In the genomic region with DNA sequence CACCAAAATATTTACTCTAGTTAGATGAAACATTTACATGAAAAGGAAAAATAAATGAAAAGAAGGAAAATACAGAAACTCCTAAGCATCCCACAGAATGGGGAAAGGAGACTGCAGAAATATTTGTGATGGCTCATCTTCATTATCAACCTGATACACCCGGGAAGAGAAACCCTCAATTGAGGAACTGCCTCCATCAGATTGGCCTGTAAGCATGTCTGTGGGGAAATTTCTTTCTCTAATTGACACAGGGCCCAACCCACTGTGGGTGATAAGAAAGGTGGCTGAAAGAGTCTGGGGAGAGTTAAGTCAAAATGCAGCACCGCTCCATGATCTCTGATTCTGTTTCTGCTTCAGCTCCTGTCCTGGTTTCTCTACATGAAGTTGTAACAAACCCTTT, we compare ENCODE assay signal across 24 mouse cellular contexts. TPM values are rescaled to one million over a fixed set of nuclear protein-coding genes. Genes with fewer than 3 reads are reported as not detected.
DNase-seq lines count a peak whose midpoint lies in the region; ATAC-seq and TF ChIP-seq lines count a peak whose summit lies in the region.
"Had no signal": no experiment of that assay in that cellular context is flagged by ENCODE, and none has a peak within 500 bp of the region (broad histone marks: within the 10 kb centered on the region; RNA-seq: fewer than 3 reads in every experiment).

No protein-coding gene starts in this region.

- no peak for DNase-seq in heart, postnatal 14 days
- peak; percentile 78 to 83 (median 82) for DNase-seq in liver, embryonic 14.5 days (ENCODE audit: low read depth in 3 of 3, low spot score in 3 of 3)
- DNase-seq in splenic B cell, adult 2 months (ENCODE audit: low read depth, low spot score), result peak; percentile 28
- DNase-seq in gastrocnemius, adult 2 months, result no peak
- no peak for DNase-seq in lung, postnatal 14 days
- DNase-seq: adrenal gland, postnatal 25 days; cerebellum, adult 18-20 months; forebrain, postnatal 0 days; heart, adult 11 months; kidney, adult 8-10 months; kidney, postnatal 14 days; layer of hippocampus, postnatal 36 days; retina, postnatal 1 day; right cerebral cortex, postnatal 4 days; thymus, postnatal 4 days had no signal

- no peaks in the 10 kb centered on the region for H3K9me3 ChIP-seq in heart, embryonic 12.5 days (replicated peaks)
- H3K9me3 ChIP-seq in erythroblast, embryonic 14.5 days (ENCODE audit: control insufficient read depth, low read length), result no peaks in the 10 kb centered on the region
- H3K9me3 ChIP-seq in liver, embryonic 14.5 days (ENCODE audit: control insufficient read depth, low read length), result no peaks in the 10 kb centered on the region
- H3K9me3 ChIP-seq in forebrain, embryonic 16.5 days (ENCODE audit: control insufficient read depth, low read length), result no peaks in the 10 kb centered on the region
- H3K9me3 ChIP-seq: embryonic facial prominence, embryonic 10.5 days; hindbrain, embryonic 12.5 days; limb, embryonic 15.5 days; midbrain, embryonic 10.5 days had no signal

- TF ChIP-seq EP300 in liver, embryonic 14.5 days (IDR thresholded peaks at IDR 0.05; ENCODE audit: low read depth), result peak; percentile 89

- peaks cover 27% of the 10 kb centered on the region for H3K4me1 ChIP-seq in heart, embryonic 12.5 days (replicated peaks)
- H3K4me1 ChIP-seq in erythroblast, embryonic 14.5 days (ENCODE audit: control insufficient read depth), result peaks cover 97% of the 10 kb centered on the region
- peaks cover 65 to 70% of the 10 kb centered on the region in 2 experiments for H3K4me1 ChIP-seq in liver, embryonic 14.5 days (replicated peaks; ENCODE audit: control insufficient read depth in 2 of 2, insufficient read depth in 2 of 2, low read length in 1 of 2)
- H3K4me1 ChIP-seq in forebrain, embryonic 16.5 days (replicated peaks; ENCODE audit: control insufficient read depth, insufficient read depth, low read length), result 0 out of 2 replicates have a peak, but pooled peaks cover 2% of the 10 kb centered on the region
- H3K4me1 ChIP-seq: hindbrain, embryonic 12.5 days; limb, embryonic 15.5 days; midbrain, embryonic 10.5 days had no signal

- no peak for TF ChIP-seq CTCF in liver, embryonic 14.5 days (IDR thresholded peaks at IDR 0.05; ENCODE audit: low read depth)
- TF ChIP-seq CTCF in gastrocnemius, adult 2 months (IDR thresholded peaks at IDR 0.05), result no peak

- H3K36me3 ChIP-seq in heart, embryonic 12.5 days, result no peaks in the 10 kb centered on the region
- peaks cover 51% of the 10 kb centered on the region for H3K36me3 ChIP-seq in erythroblast, embryonic 14.5 days (ENCODE audit: control insufficient read depth)
- H3K36me3 ChIP-seq in liver, embryonic 14.5 days (replicated peaks; ENCODE audit: control insufficient read depth, insufficient read depth, low read depth), result no peaks in the 10 kb centered on the region
- H3K36me3 ChIP-seq in splenic B cell, adult 2 months (ENCODE audit: control insufficient read depth, insufficient read depth, low read length, poor library complexity, severe bottlenecking), result 0 out of 2 replicates have a peak, but pooled peaks cover 2% of the 10 kb centered on the region
- H3K36me3 ChIP-seq in forebrain, embryonic 16.5 days (ENCODE audit: control insufficient read depth, insufficient read depth), result no peaks in the 10 kb centered on the region
- H3K36me3 ChIP-seq: embryonic facial prominence, embryonic 10.5 days; hindbrain, embryonic 12.5 days; limb, embryonic 15.5 days; midbrain, embryonic 10.5 days had no signal

- no peak overlapping the region for H3K4me3 ChIP-seq in heart, embryonic 12.5 days
- H3K4me3 ChIP-seq in erythroblast, embryonic 14.5 days (replicated peaks), result peak overlapping the region; percentile 57
- H3K4me3 ChIP-seq in liver, embryonic 14.5 days (ENCODE audit: insufficient read depth in 1 of 2, low read depth in 2 of 2, low read length in 2 of 2), result peak overlapping the region in 1 of 2 experiments; percentile 35; a peak in 2 of 4 replicates
- no peak overlapping the region for H3K4me3 ChIP-seq in gastrocnemius, adult 2 months
- no peak overlapping the region for H3K4me3 ChIP-seq in forebrain, embryonic 16.5 days (replicated peaks; ENCODE audit: low read length)
- H3K4me3 ChIP-seq: embryonic facial prominence, embryonic 10.5 days; hindbrain, embryonic 12.5 days; layer of hippocampus, adult 2 months; limb, embryonic 15.5 days; midbrain, embryonic 10.5 days had no signal

- no peak overlapping the region for H3K9ac ChIP-seq in heart, embryonic 12.5 days
- H3K9ac ChIP-seq in liver, embryonic 14.5 days (replicated peaks), result peak overlapping the region; percentile 54
- no peak overlapping the region for H3K9ac ChIP-seq in forebrain, embryonic 16.5 days (replicated peaks; ENCODE audit: low read depth, low read length)
- H3K9ac ChIP-seq: forebrain, postnatal 0 days; hindbrain, embryonic 12.5 days; limb, embryonic 15.5 days had no signal

- H3K27me3 ChIP-seq in heart, embryonic 12.5 days (replicated peaks), result no peaks in the 10 kb centered on the region
- H3K27me3 ChIP-seq in erythroblast, embryonic 14.5 days (ENCODE audit: control insufficient read depth), result no peaks in the 10 kb centered on the region
- H3K27me3 ChIP-seq in liver, embryonic 14.5 days (ENCODE audit: control insufficient read depth, insufficient read depth, low read length), result no peaks in the 10 kb centered on the region
- H3K27me3 ChIP-seq in splenic B cell, adult 2 months (ENCODE audit: control insufficient read depth, insufficient read depth, low read length, poor library complexity, severe bottlenecking), result no peaks in the 10 kb centered on the region
- no peaks in the 10 kb centered on the region for H3K27me3 ChIP-seq in forebrain, embryonic 16.5 days (replicated peaks; ENCODE audit: control insufficient read depth, insufficient read depth, low read length)
- H3K27me3 ChIP-seq: hindbrain, embryonic 12.5 days; limb, embryonic 15.5 days had no signal

- ATAC-seq in heart, embryonic 12.5 days (ENCODE audit: insufficient number of reproducible peaks, low FRiP score), result peak; percentile 58; the same call in 1 of the 2 replicates
- ATAC-seq in liver, embryonic 14.5 days (ENCODE audit: insufficient read depth), result peak; percentile 84
- ATAC-seq in forebrain, embryonic 16.5 days, result no peak
- ATAC-seq: CD4-positive, CD25-positive, alpha-beta regulatory T cell, adult 4 months; forebrain, postnatal 0 days had no signal

- H3K27ac ChIP-seq in heart, embryonic 12.5 days (ENCODE audit: poor library complexity, severe bottlenecking), result no peak overlapping the region
- H3K27ac ChIP-seq in liver, embryonic 14.5 days, result peak overlapping the region; percentile 87
- no peak overlapping the region for H3K27ac ChIP-seq in gastrocnemius, adult 2 months
- no peak overlapping the region for H3K27ac ChIP-seq in forebrain, embryonic 16.5 days (ENCODE audit: low read length)
- H3K27ac ChIP-seq: embryonic facial prominence, embryonic 10.5 days; hindbrain, embryonic 12.5 days; layer of hippocampus, adult 2 months; limb, embryonic 15.5 days; midbrain, embryonic 10.5 days had no signal

- intact Hi-C loops in heart, postnatal 14 days (cut with DNase I), result no loop called here
- intact Hi-C loops in gastrocnemius, adult 2 months (cut with DNase I), result no loop called here

- H3K4me2 ChIP-seq in heart, embryonic 12.5 days, result no peak overlapping the region
- H3K4me2 ChIP-seq in liver, embryonic 14.5 days (ENCODE audit: low read depth), result peak overlapping the region; percentile 73
- no peak overlapping the region for H3K4me2 ChIP-seq in forebrain, embryonic 16.5 days (ENCODE audit: low read length)
- H3K4me2 ChIP-seq: hindbrain, embryonic 12.5 days; limb, embryonic 15.5 days had no signal

- WGBS in heart, embryonic 12.5 days, result 39% methylated on average over 2 of the region's 2 CpGs
- WGBS in liver, embryonic 14.5 days (ENCODE audit: insufficient replicate concordance), result 8% methylated on average over 2 of the region's 2 CpGs
- WGBS in forebrain, embryonic 16.5 days, result 81% methylated on average over 2 of the region's 2 CpGs

RNA-seq across cellular contexts. Expression of a gene that starts 9.7 kb away (rescaled TPM):
- 30.6 and 32.3 TPM in 2 replicates for polyA plus RNA-seq in heart, embryonic 12.5 days (2016; fragmentation: Nextera tagmentation; extraction: Ambion mirVana)
- total RNA-seq in heart, postnatal 14 days (2021), result 10 to 100 TPM; 33.6 to 36.1 TPM
- polyA plus RNA-seq in erythroblast, embryonic 14.5 days (2012), result 3.7 and 4.2 TPM in 2 replicates
- 19.2 and 28.1 TPM in 2 replicates for polyA plus RNA-seq in liver, embryonic 14.5 days (2012; rRNA removed)
- 34.6 and 38.2 TPM in 2 replicates for polyA plus RNA-seq in liver, embryonic 14.5 days (2014; fragmentation: Nextera tagmentation; extraction: Ambion mirVana)
- total RNA-seq in gastrocnemius, adult 2 months (2021), result 10 to 100 TPM; 27.5 to 37.4 TPM
- polyA plus RNA-seq in forebrain, embryonic 16.5 days (2015; fragmentation: Nextera tagmentation; extraction: Ambion mirVana), result 70.6 and 72.5 TPM in 2 replicates

RNA-seq across cellular contexts. Expression of a gene that starts 19.5 kb away (rescaled TPM):
- polyA plus RNA-seq in heart, embryonic 12.5 days (2016; fragmentation: Nextera tagmentation; extraction: Ambion mirVana), result 14.3 and 14.4 TPM in 2 replicates
- 1 to 10 TPM; 7.8 to 7.9 TPM for total RNA-seq in heart, postnatal 14 days (2021)
- polyA plus RNA-seq in erythroblast, embryonic 14.5 days (2012), result 0.06 and 0.07 TPM in 2 replicates
- 1.5 and 2.6 TPM in 2 replicates for polyA plus RNA-seq in liver, embryonic 14.5 days (2012; rRNA removed)
- polyA plus RNA-seq in liver, embryonic 14.5 days (2014; fragmentation: Nextera tagmentation; extraction: Ambion mirVana), result 6.7 and 8.5 TPM in 2 replicates
- total RNA-seq in gastrocnemius, adult 2 months (2021), result 1 to 10 TPM; 3.8 to 4.7 TPM
- 25.2 and 26.0 TPM in 2 replicates for polyA plus RNA-seq in forebrain, embryonic 16.5 days (2015; fragmentation: Nextera tagmentation; extraction: Ambion mirVana)

Comparison
In these comparisons a context has a peak if more than half of its experiments do, and no peak if none do; other contexts are left out.
1. DNase-seq: peak in liver, embryonic 14.5 days (3 of 3) and splenic B cell, adult 2 months (single experiment); none in heart, postnatal 14 days (0 of 2), gastrocnemius, adult 2 months (single experiment) and lung, postnatal 14 days (single experiment).